Mouse (Mus musculus): ENCODE data around the gene Impdh2.
"Not testable (repeated sequence)": the region's sequence is repeated elsewhere in the genome, so short reads cannot be mapped to it uniquely, and the experiment has no call there.

The Impdh2 gene

DNA sequence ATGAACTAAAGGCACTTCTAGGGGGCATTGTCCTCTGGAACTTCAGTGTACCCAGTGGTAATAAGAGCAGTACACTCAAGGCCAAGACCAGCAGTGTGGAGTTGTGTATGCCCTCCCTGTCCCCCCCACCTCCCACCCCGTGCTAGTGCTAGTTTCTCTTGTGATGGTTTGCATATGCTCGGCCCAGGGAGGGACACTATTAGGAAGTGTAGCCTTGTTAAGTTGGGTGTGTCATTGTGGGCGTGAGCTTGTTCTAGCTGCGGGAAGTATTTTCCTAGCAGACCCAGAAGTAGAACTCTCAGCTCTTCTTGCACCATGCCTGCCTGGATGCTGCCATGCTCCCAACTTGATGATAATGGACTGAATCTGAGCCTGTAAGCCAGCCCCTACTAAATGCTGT is 41.9 kb downstream of the Impdh2 start:
- no peak for DNase-seq (ENCODE audit: low spot score)

DNA sequence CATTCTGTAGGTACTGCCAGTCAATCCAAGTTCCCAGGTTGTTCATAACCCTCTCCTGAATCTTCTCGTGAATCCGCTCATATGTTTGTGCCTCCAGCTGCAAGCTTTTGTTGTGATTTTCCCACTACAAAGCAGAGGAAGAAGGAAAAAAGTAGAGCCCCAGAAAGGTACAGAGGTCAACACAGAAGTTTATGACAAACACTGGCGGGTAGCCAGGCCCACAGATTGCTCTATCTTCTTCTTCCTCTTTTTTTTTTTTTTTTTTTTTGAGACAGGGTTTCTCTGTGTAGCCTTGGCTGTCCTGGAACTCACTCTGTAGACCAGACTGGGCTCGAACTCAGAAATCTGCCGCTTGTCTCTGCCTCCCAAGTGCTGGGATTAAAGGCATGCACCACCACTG is 47.8 kb downstream of the Impdh2 start:
- DNase-seq (ENCODE audit: low spot score) = not testable (repeated sequence)

DNA sequence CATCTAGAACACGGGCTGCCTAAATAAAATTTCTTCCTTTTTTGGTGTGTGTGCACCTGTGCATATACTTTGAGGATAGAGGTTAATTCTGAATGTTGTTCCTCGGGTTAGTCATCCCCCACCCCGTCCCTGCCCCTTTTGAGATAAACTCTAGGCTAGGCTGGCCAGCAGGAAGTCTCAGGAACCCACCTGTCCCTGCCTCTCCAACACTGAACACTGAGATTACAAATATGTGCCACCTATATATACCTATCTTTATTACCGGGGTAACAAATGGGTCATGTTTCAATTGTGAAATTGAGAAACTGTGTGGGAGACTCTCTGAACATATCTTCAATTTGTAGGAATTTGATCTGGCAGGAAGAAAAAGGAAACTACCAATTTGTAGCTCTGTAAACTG is 48.8 kb downstream of the Impdh2 start:
- no peak for DNase-seq (ENCODE audit: low spot score)

GRCm38 (mm10) chr9:108611488-108611887 is 51.4 kb downstream of the Impdh2 start:
- DNase-seq (ENCODE audit: low spot score) = no peak

Measured in ovary, postnatal 10 days (tissue).